Comparison of ENCODE assay signal across 16 mouse cellular contexts in the genomic region with DNA sequence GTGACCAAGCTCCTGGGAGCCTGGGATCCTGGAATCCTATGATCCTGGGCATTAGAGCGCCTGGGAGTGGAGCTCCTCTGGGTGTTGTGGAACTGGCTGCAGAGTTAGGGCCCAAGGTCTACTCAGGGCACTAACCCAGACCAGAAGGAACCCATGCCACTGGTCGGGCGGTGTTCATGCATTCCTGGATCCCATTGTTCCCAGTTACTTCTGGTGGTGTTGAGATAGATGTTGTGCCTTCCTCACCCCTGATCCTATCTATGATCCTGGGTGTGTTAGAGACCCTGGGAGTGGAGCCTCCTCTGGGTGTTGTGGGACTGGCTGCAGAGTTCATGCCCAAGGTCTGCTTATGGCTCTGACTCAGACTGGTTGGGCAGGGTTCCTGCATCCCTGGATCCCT.
"Had no signal": no experiment of that assay in that cellular context is flagged by ENCODE, and none has a peak within 500 bp of the region (broad histone marks: within the 10 kb centered on the region; RNA-seq: fewer than 3 reads in every experiment).

No protein-coding gene starts in this region.

- DNase-seq: heart, postnatal 10 days; heart, postnatal 14 days; heart, postnatal 36 days; heart, postnatal 4 days; kidney, adult 11 months; kidney, adult 18-20 months; kidney, adult 2 months; kidney, adult 8-10 months; kidney, adult 9 months; kidney, postnatal 10 days; kidney, postnatal 14 days; kidney, postnatal 25 days; kidney, postnatal 36 days; kidney, postnatal 4 days; layer of hippocampus, adult 9-11 months; layer of hippocampus, postnatal 36 days had no signal
